Mouse (Mus musculus) regulatory T cell (primary cell): ENCODE measurements around the gene Psmb9.
"Not testable (repeated sequence)": the region's sequence is repeated elsewhere in the genome, so short reads cannot be mapped to it uniquely, and the experiment has no call there.

Source experiments
- in situ Hi-C: fragments of 300-600 bp; cut with MboI, MseI; formaldehyde crosslinking; loops from one replicate; pipeline ENCODE4 v1.15.1; 2025; ENCODE audit warnings: high pct_unique_total_duplicates

Psmb9 gene

GRCm38 (mm10) chr17:34186885-34187260 lies 691 bp downstream of the Psmb9 start:
- in situ Hi-C loops: no loop called here

- in situ Hi-C loops: no loop called here
Observed at GRCm38 (mm10) chr17:34185526-34185925, 2.0 kb downstream of the Psmb9 start.

DNA sequence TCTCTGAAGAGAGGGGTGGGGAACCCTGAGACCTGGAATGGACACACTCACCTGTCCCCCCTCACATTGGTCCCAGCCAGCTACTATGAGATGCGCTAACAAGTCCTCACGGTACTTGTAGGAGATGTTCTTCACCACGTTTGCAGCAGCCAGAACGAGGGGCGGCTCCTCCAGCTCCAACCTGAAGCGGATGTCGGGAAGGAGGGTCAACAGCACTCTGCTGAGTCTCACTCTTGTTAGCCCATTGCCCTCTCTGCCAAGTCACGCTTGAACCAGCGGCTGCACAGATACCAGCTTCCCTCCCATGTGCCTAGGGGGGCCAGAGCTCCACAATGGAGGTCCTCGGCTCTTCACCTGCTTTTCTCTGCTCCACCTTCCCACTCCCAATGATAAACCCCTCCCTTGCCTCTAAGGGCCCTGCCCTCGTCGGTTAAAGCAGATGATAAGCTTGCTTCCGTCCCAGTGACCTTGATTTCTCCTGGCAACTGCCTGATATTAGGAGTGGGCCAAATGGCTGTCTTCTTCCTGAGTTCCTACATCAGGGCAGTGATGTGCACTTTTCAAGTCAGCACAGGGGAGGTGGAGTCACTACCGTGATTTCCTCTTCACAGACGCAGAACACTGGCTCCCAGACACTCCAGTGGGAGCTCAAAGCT lies 3.9 kb downstream of the Psmb9 start:
- in situ Hi-C loops: no loop called here

GRCm38 (mm10) chr17:34179913-34180859 lies 7.4 kb downstream of the Psmb9 start:
- in situ Hi-C loops: loop anchor here (10.0 kb wide), 1 partner anchor 225 kb away; no protein-coding TSS in a partner anchor

GRCm38 (mm10) chr17:34179019-34179418 lies 8.5 kb downstream of the Psmb9 start:
- in situ Hi-C loops: loop anchor here (10.0 kb wide), 1 partner anchor 226 kb away; no protein-coding TSS in a partner anchor

GRCm38 (mm10) chr17:34177179-34177578 lies 10.4 kb downstream of the Psmb9 start:
- in situ Hi-C loops: loop anchor here (10.0 kb wide), 1 partner anchor 228 kb away; no protein-coding TSS in a partner anchor

- in situ Hi-C loops: loop anchor here (5.0 to 10.0 kb wide), 3 partner anchors 38 to 231 kb away; partner anchors contain the start of gene H2-Ob
Observed at GRCm38 (mm10) chr17:34174075-34174474, 13.5 kb downstream of the Psmb9 start.

GRCm38 (mm10) chr17:34172528-34172927 lies 15.0 kb downstream of the Psmb9 start:
- in situ Hi-C loops: loop anchor here (5.0 to 10.0 kb wide), 3 partner anchors 40 to 232 kb away; partner anchors contain the start of gene H2-Ob

- in situ Hi-C loops: loop anchor here (5.0 to 10.0 kb wide), 3 partner anchors 41 to 234 kb away; partner anchors contain the start of gene H2-Ob
Observed at GRCm38 (mm10) chr17:34170877-34171498, 16.6 kb downstream of the Psmb9 start.

- in situ Hi-C loops: loop anchor here (5.0 to 10.0 kb wide), 3 partner anchors 42 to 234 kb away; partner anchors contain the start of gene H2-Ob
Observed at GRCm38 (mm10) chr17:34170487-34170876, 17.1 kb downstream of the Psmb9 start.

GRCm38 (mm10) chr17:34169279-34169678 lies 18.3 kb downstream of the Psmb9 start:
- in situ Hi-C loops: loop anchor here (5.0 kb wide), 2 partner anchors 37 to 77 kb away; partner anchors contain the start of gene H2-Oa

GRCm38 (mm10) chr17:34165033-34165730 lies 22.4 kb downstream of the Psmb9 start:
- in situ Hi-C loops: loop anchor here (5.0 kb wide), 2 partner anchors 33 to 73 kb away; partner anchors contain the start of gene H2-Oa

GRCm38 (mm10) chr17:34164202-34164895 lies 23.2 kb downstream of the Psmb9 start:
- in situ Hi-C loops: no loop called here

DNA sequence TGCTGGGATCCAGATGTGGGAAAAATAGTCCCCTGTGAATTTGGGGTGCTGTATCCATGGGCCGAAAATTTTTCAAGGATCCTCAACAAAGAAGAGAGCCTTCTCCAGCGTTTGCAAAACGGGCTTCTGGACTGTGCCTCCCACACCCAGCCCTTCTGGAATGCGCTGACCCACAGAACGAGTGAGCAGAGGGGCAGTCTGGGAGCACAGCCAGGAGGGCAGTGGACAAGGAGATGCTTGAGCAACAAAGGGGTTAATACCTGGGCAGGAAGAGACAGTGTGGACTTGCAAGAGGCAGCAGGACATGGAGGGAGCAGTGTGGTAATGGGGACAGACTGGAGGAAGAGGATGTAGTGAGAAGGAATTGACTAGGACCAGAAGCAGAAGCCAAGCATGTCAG lies 32.0 kb downstream of the Psmb9 start:
- in situ Hi-C loops: no loop called here

DNA sequence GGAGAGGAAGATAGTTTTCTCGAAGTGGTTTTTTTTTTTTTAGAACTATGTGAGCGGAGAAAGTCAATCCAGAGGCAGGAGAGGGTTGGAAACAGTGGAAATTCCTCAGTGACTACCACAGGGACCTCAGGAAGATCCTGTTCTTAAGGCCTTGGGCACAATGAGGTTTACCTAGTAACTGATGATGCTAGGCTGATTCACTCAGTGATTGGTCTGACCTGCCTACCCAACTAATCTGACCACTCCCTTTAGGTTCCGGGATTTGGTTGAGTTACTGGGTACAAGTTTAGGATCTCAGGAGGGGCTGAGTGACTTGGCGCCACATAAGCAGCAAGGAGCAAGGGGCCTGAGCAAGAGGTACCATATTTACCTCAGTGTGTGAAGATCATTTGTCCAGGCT lies 34.6 kb downstream of the Psmb9 start, which contains the start of gene H2-DMb1:
H2-DMb1 (plus strand) TSS at position 150 of the 400 bp plus-strand sequence.
- in situ Hi-C loops: no loop called here

DNA sequence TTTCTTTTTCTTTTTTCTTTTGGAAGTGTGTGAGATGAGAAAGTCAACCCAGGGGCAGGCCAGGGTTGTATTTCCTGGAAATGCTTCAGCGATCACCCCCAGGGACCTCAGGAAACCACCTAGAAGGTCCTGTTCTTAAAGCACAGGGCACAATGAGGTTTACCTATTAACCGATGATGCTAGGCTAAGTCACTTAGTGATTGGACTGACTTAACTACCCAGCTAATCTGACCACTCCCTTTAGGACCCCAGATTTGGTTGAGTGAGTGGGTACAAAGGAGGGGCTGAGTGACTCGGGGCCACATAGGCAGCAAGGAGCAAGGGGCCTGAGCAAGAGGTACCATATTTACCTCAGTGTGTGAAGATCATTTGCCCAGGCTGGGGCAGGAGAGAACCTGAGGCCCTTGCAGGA lies 42.6 kb downstream of the Psmb9 start:
- in situ Hi-C loops: no loop called here

- in situ Hi-C loops: not testable (repeated sequence)
Observed at GRCm38 (mm10) chr17:34144221-34144620, 43.3 kb downstream of the Psmb9 start.

GRCm38 (mm10) chr17:34143461-34143860 lies 44.1 kb downstream of the Psmb9 start:
- in situ Hi-C loops: no loop called here

DNA sequence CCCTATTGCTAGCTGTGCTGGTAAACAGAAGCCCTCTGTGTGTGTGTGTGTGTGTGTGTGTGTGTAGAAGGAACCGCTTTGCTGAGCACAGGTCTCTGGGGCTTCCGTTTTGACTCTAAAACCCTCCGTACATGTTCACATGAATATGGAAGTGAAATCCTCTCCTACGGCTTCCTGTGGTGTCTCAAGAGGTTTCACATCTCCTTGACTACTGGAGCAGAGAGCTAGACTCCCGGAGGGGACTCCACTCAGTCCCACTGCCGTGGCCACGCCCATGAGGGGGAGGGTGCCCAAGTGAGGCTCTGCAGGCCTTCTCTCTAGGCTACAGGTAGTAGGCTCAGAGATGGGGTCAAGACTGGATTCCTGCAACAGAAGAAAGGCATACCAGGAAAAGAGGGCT lies 44.5 kb downstream of the Psmb9 start, which contains the start of gene H2-DMb2:
H2-DMb2 (plus strand) TSS at position 275 of the 400 bp plus-strand sequence.
- in situ Hi-C loops: no loop called here

DNA sequence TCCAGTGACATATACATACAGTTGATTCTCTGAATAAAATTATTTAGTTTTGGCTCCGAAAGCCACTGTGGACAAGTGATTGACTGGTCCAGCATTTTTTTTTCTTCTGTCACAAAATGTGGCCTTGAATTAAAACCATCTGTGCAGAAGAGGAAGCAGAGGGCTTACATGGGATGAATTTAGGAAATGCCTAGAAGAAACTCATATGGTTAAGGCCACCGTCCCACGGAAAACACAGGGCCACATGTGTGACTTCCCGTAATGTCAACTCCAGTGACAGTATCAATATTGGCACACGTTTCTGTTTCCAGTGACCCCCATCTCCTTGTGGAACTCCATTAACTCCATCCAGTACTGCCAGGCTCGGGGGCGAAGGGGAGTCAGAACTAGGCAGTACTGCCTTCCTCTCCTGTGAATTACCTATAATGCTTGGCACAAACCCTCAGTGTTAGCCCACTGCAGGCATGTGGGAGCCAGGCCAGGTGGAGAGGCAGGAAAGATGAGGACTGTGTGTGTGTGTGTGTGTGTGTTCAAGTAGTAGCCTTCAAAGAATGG lies 45.0 kb downstream of the Psmb9 start:
- in situ Hi-C loops: no loop called here
